Mouse (Mus musculus): Measurements from ENCODE around the gene Snd1. TPM values are rescaled to one million over a fixed set of nuclear protein-coding genes. Genes with fewer than 3 reads are reported as not detected.

Gene Snd1
- total RNA-seq, 1 experiment from 2014 or later: 128 TPM

DNA sequence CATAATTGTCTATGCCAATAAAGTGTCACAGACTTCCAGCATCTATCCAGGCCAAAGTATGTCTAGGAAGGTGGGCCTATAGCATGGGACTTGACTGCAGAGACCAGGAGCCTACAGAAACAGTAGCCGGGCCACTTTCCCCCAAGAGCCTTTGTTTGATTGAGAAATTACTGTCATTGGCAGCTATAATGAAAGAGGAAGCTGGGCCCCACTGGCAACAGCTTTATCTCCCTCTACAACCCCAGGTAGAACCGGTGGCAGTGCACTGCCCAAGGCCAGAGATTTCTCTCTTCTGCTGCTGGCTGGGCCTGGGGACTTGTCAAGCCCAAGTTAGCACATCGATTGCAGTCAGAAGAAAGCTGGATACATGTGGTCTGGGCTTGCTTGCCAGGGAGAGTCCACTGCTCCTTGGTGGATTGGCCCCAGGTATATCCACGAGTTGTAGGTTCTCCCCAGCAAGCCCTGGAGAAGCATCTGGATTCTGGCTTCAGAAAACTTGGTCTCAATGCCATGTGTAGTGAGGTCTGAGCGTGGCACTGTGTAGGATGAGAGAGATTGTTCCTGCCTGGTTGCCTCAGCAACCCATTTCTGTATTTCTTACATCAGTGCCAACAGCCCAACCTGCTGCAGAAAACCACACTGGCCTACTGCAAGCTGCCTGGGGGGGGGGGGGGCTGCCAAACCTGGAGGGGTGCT lies 396.9 kb downstream of the Snd1 start:
- DNase-seq: no peak

DNA sequence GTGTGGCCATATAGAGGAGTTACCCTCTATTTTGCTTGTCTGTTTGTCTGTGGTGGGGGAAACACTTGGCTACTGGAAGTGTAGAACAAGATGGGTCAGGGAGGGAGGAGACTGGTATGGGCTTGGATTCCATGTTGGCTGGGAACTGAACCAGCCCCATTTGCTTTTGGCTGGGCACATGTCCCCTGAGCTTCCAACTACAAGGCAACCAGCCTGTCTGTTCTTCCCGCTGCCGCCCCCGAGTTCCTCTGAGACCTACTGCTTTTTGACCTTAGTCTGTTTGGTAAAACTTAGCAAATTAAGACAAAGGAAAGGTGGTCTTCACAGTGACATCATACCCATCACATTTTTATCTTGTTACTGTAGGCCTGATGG lies 397.5 kb downstream of the Snd1 start:
- no peak for DNase-seq

DNA sequence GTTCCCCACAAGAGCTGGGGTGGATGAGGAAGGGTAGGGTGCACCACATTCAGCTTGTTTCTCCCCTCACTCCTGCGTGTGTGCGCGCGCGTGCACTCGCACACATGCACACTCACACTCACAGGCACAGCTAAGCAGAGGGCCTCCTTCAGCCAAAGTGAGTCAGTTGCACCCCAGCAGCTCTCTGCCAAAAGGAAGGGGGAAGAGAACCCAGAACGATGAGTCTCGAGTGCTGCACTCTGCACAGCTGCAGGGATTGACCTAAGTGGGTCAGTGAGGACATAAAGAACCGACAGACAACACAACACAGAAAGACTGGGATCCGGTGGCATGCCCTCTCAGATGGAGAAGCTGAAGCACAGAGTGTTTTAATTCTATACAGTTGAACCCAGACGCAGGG lies 399.1 kb downstream of the Snd1 start:
- no peak for DNase-seq

DNA sequence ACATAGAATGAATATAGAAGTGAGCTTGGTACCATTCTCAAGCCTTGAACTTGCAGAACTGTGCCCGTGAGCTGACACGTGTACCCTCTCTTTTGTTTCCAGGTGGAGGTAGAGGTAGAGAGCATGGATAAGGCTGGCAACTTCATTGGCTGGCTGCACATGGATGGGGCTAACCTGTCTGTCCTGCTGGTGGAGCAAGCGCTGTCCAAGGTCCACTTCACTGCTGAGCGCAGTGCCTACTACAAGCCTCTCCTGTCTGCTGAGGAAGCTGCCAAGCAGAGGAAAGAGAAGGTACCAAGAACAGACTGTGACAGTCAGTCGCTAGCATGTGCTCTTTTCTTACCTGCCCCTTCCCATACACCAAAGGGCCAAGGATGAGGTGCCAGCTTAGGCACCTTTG lies 399.8 kb downstream of the Snd1 start:
- no peak for DNase-seq

DNA sequence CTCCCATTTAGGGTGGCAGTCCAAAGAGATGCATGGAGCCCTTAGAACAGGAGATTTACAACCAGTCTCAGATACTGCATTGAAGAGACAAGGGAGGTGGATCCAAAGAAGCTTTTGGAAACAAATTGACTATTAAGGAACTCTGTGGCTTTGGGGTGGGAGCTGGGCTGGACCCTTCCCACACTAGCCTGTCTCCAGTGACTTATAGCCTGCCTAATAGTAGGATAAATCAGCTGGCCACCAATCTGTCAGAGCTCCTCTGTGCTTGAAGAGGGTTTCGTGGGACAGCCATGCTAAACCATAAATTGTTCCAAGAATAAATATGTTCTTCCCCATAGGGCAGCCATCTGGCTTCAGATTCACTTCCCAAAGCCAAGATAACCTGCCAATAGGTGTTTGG lies 400.4 kb downstream of the Snd1 start:
- no peak for DNase-seq

DNA sequence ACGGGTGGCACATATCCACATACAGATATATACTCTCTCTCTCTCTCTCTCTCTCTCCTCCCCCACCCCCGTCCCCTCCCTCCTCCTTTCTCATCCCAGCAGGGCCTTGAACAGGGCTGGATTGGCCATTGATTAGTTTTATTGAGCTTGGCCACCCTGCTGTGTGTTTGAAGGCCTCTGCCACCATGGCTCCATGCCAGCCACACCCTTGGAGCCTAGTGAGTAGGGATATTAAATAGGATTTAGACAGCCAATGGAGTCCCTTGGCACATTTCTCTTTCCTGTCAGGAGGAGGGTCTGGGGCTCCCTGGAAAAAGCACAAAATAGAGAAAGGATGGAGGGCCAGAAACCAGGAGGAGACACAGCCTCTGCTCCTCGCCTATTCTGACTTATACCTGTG lies 401.6 kb downstream of the Snd1 start:
- no peak for DNase-seq

DNA sequence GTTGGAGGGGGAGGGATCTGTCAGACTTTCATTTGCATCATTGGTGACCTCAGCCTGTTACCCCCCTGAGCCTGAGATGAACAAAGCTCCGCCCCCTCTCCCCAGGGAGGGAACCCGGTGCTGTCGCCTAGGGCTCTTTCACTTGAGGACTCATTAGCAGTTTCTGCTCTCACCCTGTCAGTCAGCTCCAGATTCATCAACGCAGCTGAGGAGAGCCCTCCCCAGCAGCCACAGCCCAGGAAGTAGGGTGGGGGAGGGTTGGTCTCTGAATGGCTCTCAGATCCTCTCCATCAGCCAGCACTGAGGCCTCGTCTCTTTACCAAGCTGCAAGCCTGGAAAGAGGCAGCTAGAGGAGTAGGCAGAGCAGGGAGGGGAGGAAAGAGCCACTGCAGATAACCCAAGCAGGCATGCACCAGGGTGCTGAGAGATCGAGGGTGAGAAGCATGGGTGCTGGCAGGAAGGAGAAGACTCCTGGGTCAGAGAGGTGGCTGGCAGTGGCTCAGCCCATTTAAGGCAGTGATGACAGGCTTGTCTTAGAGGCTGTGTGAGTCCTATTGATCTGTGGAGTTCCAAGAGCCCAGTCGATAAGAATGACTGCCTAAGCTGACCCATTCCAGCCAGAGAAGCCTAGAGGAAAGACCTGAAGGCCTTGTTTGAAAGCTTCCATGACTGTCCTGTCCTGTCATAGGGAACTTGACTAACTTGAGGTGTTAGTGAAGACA lies 403.2 kb downstream of the Snd1 start:
- no peak for DNase-seq

DNA sequence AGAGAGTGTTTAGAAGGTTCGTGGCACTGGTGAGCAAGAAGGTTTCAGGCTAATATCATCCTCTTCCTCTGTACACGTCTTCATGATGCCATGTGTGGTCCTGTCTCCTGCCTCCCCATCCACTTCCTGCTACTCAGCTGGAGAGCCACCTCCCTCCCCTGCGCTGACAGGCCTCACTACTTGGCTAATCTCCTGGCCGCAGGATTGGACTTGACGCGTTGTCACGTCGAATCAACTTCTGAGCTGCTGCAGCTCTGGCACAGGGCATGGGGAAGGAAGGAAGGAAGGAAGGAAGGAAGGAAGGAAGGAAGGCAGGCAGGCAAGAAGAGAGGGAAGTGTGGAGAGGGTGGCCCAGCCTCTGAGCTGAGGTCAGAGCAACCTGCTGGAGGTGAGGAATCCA lies 404.4 kb downstream of the Snd1 start:
- DNase-seq: no peak

DNA sequence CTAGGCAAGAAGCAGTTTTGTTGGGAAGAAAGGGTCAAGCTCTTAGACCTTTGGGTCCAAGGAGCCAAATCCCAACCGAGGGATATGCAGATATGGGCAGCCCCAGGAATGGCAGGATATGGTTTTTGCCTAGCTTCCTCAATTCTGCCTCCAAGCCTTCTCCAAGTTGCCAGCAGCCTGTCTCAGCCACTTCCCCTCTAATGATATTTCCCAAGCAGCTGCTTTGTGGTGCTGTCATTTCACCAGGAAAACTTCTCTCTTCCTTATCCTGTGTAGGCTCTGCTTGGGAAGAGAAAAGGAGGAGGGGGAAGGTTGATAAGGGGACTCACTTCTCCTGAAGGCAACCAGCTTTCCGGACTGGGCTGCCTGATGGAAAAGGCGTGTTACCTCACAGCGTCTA lies 406.0 kb downstream of the Snd1 start:
- DNase-seq: no peak

DNA sequence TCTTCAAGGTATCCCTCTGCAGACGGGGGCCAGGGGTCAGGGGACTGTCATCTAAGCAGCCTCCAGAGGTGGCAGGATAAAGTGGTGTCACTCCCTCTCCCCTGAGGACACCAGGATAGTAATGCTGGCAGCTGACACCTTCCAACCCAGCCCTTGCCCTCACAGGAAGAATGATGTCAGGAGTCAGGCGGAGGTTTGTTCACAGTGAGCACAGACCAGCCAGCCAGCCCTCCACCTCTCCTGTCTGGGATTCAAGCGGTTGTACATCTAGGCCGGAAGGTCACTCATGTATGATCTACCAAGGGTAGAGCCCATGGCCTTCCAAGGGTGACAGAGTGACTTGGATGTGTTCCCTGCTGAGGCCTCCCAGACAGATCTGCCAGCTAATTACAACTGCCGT lies 408.6 kb downstream of the Snd1 start:
- DNase-seq: no peak

DNA sequence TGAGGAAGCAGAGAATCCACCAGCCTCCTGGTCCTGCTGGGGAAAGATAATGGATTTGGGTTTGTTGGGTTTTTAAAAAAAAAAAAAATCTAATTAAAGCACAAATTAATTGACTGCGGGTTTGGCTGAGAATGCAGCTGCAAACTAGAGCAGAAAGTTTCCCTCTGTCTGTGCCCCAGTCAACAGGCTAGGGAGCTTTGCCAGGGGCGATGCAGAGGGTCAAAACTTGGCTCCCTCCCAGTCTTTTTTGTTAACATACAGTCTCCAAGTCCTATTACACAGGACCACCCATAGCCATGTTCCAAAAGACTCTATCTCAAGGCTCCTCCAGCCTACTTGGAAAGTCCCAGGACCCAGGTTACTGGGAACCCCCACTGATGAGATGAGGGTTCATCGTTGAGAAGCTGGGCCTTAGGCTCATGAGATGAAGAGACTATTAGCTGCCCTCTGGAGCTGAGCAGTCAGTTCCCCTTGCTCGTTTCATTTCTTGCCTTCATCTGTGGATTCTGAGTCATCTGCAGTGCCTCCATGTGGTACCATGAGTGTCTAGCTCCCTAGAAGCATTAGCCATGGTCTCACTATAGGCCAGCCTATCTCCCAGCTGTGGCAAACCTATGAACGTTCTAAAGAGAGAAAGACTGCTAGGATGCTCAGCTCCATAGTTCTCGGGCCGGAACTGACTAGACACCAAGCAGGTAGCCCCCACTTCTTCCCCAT lies 411.9 kb downstream of the Snd1 start:
- DNase-seq: no peak

DNA sequence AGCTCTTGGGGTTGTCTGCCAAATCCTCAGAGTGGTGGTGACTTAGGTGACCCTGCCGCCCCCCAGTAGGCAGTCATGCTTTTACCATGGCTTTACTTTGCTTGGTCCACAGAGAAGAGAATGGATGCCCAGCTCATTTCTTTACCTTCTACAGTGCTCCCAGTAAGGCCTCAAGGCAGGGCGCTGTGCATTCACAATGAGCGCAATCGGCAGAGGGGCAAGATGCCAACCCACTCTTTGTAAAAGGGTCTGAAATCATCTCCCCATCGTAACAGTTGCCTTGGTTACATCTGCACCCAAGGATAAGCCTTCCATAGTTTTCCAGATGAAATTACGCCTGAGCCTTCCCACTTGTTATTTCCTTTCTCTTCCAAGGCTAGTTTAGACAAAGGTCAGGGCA lies 415.5 kb downstream of the Snd1 start:
- no peak for DNase-seq

DNA sequence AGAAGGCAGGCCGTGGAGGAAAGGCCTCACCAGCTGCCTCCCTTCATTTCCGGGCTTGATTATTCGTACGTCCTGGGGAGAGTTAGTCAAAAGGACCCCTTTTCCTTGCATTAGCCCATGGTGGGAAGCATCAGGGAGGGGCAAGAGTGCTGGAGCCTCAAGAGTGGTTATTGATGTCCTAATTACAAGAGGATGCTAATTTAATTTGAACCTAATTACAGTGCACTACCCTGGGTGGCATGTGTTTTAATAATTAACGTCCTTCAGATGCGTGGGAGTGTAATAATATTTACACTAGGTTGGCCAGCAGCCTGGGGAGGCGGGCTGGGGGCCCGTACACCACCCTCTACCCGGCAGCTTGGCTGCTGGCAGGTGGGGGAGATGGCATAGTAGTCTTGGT lies 416.5 kb downstream of the Snd1 start:
- DNase-seq: no peak

DNA sequence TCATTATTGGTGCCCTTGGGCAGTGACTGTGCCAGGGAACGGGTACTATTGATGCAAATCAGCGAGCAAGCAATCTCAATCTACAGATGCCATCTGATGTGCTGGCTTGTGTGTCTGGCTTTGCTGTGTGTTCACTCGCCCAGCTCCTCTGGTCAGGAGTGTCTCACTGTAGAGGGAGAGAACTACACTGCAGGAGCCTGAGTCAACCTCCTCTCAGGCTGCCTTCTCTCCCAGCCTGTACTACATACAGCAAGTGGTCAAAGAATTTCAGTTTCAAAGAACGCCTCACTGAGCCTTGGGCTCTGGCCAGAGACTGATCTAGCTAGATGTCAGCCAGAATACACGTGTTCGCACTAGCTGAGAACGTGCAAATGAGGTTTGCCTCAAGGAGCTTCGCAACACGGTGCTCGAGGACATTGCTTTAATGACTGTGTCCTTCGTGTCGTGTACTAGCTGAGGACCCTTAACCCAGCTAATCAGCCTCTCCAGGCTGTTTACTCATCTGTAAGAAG lies 420.1 kb downstream of the Snd1 start:
- DNase-seq: no peak

DNA sequence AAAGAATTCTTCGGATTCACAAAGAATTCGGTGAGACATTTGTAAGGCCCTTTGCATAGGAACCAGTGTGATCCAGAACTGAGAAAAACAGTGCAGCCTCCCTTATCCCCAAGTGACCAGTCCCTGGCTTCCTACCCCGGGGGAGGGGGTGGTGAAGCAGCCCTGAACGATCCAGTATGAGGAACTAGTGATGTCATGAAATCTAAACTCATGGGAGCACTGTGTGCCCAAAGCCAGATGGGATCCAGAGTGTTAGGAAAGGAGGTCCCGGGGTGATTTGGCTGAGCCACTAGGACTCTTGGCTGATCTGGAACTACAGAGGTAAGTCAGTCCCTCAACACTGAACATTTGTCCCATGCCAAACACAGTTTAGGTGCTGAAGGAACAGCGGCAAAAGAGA lies 420.8 kb downstream of the Snd1 start:
- DNase-seq: peak; percentile 22

DNA sequence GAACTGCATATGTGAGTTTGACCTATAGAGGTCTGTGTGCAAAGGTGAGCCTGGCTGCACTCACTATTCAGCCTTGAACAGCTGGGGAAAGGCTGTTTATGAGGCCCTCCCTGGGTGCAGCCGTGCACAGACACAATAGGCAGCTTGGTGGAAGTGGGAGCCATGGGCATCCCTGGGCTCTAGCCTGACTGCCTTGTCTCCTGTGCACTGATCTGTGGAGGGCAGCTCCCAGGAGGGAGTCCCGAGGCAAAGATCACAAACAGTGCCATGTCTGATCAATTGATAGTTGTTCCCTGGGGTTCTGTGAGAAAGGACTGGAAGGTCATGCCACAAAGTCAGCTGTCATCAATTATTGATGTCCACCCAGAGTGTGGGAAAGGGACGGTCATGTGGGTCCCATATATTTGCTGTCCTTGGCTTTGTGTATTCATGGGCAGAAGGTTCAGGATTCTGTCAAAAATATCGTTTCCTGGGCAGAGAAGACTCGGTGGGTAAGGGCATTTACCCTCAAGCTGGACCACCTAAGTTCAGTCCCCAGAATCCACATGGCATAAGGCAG lies 421.9 kb downstream of the Snd1 start:
- DNase-seq: no peak

DNA sequence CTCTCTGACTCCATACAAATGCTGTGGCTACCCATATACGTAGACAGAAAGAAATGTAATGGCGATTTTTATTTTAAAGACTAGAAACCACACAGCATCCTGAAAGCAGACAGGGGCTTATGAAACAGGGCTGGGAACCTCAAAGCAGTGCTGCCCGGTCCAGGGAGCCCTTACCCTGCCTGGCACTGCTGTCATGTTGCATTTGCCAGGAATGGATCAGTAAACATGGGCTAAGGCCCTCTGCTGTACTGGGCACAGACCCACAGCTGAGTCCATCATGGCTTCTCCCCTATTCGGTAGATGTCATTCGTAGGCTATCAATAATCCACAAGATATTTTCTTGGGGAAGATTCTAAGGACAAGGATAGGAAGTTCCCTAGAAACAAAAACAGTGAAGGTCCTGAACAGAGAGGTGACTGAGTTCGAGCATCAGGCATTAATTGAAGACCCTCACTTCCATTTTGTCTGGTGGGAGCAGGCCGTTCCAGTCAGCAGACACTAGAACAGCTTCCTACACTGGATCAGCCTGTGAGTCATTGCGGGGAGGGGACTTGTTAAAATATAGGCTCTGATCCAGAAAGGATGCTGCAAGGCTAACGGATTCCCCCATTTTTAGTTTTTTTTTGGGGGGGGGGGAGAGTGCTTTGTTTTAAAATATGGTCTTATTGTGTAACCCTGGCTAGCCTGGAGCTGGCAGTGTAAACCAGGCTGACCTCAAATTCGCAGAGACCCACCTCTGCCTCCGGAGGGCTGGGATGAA lies 422.6 kb downstream of the Snd1 start:
- no peak for DNase-seq

DNA sequence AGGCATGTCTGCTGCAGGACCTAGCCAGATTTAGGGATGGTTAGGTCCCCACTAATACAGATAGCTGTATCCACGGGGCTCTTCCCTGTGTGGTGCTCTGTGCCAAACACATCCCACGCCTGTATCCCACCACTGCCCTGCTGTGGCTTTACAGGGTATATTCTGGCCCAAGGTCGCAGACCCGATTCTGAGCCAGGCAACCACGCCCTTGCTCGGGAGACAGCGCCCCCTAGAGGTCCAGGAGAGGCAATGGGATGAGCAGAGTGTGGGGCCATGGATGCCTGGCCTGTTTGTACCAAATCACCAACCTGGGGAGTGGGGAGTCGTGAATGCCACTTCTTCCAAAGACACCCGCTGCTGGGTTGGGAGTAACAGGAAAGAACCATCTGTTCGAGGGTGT lies 423.9 kb downstream of the Snd1 start:
- DNase-seq: peak; percentile 60

DNA sequence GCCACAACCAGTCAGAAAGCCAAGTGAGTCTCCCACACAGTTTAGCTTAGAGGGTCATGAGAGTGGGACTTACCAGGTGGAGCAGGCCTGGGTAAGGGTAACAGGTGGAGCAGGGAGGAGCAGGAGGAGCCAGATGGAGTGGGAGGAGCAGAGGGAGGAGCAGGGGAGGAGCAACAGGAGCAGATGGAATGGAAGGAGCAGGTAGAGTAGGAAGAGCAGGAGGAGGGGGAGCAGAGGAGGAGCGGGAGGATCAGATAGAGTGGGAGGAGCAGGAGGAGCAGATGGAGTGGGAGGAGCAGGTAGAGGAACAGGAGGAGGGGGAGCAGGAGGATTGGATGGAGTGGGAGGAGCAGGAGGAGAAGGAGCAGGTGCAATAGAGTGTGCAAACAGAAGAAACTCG lies 427.6 kb downstream of the Snd1 start:
- no peak for DNase-seq

DNA sequence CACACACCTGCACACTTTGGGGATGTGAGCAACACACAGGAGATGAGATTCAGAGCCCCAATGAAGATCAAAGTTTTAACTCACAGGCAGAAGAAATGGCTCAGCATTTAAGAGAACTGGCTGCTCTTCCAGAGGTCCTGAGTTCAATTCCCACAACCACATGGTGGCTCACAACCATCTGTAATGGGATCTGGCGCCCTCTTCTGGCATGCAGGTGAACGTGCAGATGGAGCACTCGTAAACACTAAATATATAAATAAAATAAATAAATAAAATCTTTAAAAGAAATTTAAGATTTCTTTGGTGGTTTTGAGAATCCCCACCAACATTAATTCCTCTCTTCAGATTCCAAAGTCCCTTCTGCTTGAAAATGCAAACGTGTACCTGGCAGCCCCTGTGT lies 429.5 kb downstream of the Snd1 start:
- DNase-seq: no peak

DNA sequence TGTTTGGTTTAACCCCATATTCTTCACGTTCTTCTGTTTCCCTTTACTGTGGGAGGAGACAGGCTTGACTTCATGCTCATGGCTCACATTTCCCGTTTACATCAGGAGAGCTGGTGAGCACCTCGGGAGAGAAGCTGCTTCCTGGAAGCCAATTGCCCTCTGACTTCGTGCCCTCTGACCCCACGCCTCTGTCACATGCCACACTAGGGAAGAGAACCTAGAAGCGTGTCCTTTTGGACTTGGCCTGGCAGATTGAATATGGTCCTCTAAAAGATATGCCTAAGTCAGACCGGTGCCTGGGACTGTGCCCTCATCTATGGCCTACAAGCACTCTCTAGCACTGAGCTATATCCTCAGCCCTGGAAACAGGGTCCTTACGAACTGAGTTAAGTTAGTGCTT lies 430.4 kb downstream of the Snd1 start:
- no peak for DNase-seq

DNA sequence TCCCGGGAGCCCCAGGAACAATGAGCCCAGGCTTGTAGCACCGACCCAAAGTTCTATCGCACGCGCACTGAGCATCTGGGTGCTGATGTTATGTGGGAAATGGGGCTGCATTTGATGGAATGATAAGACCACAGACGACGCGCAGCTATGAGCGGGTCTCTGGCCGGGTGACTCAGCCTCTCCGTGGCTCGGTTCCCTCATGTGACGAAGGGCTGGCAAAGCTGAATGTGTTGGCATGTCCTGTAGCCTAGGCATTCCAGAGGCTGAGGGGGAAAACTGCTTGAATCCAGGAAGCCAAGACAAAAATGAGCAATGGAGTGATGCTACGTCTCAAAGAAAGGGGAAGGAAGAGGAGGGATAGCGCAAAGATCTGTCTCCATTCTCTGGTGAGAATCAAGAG lies 434.9 kb downstream of the Snd1 start:
- peak; percentile 59 for DNase-seq

Data from adrenal gland, postnatal 25 days (tissue).